Mouse (Mus musculus): ENCODE results near the gene Vmn2r82. TPM values are rescaled to one million over a fixed set of nuclear protein-coding genes. Genes with fewer than 3 reads are reported as not detected.
"Not testable (repeated sequence)": the region's sequence is repeated elsewhere in the genome, so short reads cannot be mapped to it uniquely, and the experiment has no call there.

The Vmn2r82 gene
- not detected in 2 replicates for polyA plus RNA-seq (2015; fragmentation: Nextera tagmentation; extraction: Ambion mirVana)

DNA sequence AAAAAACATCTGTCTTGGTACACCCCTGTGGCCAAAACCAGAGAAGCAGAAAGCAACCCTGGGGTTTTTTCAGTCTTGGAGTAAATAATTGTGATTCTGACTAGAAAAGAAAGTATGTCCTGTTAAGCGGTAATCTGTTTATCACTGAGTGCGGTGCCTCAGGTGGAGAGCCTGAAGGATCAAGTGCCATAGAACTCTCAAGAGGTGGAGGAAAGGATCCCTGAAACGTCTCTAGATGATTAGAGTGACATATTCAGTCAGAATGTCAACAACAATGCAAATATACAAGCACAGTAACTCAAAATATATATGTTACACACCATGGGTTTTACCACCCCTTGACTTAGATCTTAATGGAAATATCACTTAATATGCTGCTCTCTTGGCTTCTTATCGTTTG lies at the start of gene Vmn2r82:
TSS of gene Vmn2r82 (plus strand) at position 301 of the 400 bp plus-strand sequence.
- H3K4me2 ChIP-seq (ENCODE audit: low read depth, low read length); H3K4me1 ChIP-seq (ENCODE audit: control insufficient read depth, insufficient read depth, low read length); H3K36me3 ChIP-seq (ENCODE audit: control insufficient read depth, insufficient read depth, low read length); H3K9ac ChIP-seq (ENCODE audit: low read length); H3K4me3 ChIP-seq (replicated peaks; ENCODE audit: low read length); H3K27me3 ChIP-seq (ENCODE audit: control insufficient read depth, insufficient read depth, low read length); H3K9me3 ChIP-seq (replicated peaks; ENCODE audit: control insufficient read depth, low read length); H3K27ac ChIP-seq (ENCODE audit: low read length); ATAC-seq (ENCODE audit: insufficient read depth, low FRiP score): not testable (repeated sequence)
- WGBS, result 80% methylated on average over 4 of the region's 4 CpGs

DNA sequence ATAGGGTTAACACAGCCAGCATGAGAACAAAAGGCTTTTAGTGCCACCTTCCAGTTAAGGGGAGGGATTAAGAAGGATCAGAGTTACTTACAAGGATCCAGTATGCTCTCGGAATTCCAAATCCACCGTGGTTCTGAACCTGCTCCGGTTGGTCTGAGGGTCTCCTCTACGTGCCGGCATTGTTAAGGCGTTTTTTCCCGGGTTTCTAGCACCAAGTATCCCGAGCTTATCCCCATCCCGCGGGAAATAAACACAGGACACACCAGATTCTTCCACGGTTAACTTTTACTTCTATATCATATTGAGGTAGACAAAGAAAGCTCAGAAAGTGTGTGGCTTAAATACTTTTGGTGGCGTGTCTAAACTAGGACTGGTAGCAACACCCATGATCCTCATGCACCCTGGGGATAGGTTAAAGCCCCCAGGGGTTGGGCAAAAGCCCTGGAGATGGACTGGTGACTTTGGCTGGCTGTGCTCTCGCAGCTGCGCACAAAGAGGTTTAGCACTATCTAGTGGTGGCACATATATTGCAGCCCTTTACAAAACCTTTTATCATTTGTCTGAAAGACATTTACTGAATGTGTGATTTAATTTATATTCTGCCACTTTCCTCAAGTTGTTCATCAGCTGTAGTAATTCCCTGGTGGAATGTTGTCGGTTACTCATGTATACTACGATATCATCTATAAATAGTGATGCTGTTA lies 34.1 kb upstream of the Vmn2r82 start:
- not testable (repeated sequence) for ATAC-seq (ENCODE audit: insufficient read depth, low FRiP score); H3K4me1 ChIP-seq (ENCODE audit: control insufficient read depth, insufficient read depth, low read length); H3K9me3 ChIP-seq (replicated peaks; ENCODE audit: control insufficient read depth, low read length); H3K27ac ChIP-seq (ENCODE audit: low read length); H3K27me3 ChIP-seq (ENCODE audit: control insufficient read depth, insufficient read depth, low read length); H3K36me3 ChIP-seq (ENCODE audit: control insufficient read depth, insufficient read depth, low read length); H3K9ac ChIP-seq (ENCODE audit: low read length)
- WGBS, result 4% methylated on average over 16 of the region's 16 CpGs
- Histone ChIP-seq H3K4me3 (replicated peaks; ENCODE audit: low read length) (peak overlapping the region; percentile 38), H3K4me2 (ENCODE audit: low read depth, low read length) (peak overlapping the region; percentile 43)

DNA sequence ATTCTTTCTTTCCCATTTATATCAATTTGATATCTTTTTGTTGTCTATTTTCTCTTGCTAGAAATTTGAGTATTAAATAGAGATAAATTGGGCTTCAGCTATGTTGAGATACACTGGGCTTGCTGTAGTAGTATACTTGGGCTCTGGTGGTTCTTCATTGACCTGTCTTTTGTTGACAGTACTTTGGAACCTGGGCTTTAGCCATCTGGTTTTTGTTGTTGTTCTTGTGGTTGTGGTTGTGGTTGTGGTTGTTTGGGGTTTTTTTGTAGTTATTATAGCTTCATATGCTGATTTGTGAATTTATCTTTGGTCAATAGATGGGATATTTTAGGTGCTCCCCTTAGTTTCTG lies 33.6 kb upstream of the Vmn2r82 start:
- Histone ChIP-seq H3K4me3 (replicated peaks; ENCODE audit: low read length) (no peak overlapping the region), H3K9ac (ENCODE audit: low read length) (no peak overlapping the region), H3K4me2 (ENCODE audit: low read depth, low read length) (no peak overlapping the region), H3K9me3 (replicated peaks; ENCODE audit: control insufficient read depth, low read length) (no peaks in the 10 kb centered on the region), H3K36me3 (ENCODE audit: control insufficient read depth, insufficient read depth, low read length) (no peaks in the 10 kb centered on the region), H3K27me3 (ENCODE audit: control insufficient read depth, insufficient read depth, low read length) (no peaks in the 10 kb centered on the region), H3K4me1 (ENCODE audit: control insufficient read depth, insufficient read depth, low read length) (no peaks in the 10 kb centered on the region), H3K27ac (ENCODE audit: low read length) (no peak overlapping the region)
- no peak for ATAC-seq (ENCODE audit: insufficient read depth, low FRiP score)

DNA sequence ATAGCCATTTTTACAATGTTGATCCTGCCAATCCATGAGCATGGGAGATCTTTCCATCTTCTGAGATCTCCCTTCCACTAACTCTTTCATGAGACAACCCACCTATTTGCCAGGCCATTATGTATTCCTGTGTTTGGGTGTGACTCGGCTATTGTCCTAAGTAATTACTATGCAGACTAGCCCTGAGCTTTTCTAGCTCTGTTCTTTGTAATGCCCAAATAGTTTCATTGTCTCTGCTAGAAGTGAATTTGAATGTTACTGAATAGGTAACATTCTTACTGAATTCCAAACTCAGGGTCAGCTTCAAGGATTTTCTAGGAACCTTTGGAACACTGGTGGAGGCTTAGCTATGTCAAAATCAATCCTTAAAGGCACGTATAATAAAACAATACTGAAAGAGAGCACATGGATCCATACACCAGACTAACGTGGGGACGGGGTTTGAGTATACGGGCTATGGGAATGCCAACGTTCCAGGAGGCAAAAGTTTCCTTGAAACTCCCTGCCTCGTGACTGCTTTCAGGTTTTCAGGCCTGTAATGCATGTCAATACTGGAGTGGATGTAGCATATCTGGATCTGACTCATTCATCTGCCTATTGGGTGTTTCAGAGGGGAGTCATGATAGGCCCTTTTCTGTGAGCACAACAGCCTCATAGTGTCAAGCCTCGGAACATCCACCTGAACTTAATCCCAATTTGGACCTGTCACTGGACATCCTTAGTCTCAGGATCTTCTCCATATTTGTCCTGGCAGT lies 43.8 kb downstream of the Vmn2r82 start:
- H3K4me2 ChIP-seq (ENCODE audit: low read depth, low read length); H3K4me1 ChIP-seq (ENCODE audit: control insufficient read depth, insufficient read depth, low read length); H3K4me3 ChIP-seq (replicated peaks; ENCODE audit: low read length); H3K9ac ChIP-seq (ENCODE audit: low read length); ATAC-seq (ENCODE audit: insufficient read depth, low FRiP score); H3K27ac ChIP-seq (ENCODE audit: low read length); H3K36me3 ChIP-seq (ENCODE audit: control insufficient read depth, insufficient read depth, low read length); H3K9me3 ChIP-seq (replicated peaks; ENCODE audit: control insufficient read depth, low read length); H3K27me3 ChIP-seq (ENCODE audit: control insufficient read depth, insufficient read depth, low read length): not testable (repeated sequence)
- WGBS, result 83% methylated on average over 8 of the region's 8 CpGs

DNA sequence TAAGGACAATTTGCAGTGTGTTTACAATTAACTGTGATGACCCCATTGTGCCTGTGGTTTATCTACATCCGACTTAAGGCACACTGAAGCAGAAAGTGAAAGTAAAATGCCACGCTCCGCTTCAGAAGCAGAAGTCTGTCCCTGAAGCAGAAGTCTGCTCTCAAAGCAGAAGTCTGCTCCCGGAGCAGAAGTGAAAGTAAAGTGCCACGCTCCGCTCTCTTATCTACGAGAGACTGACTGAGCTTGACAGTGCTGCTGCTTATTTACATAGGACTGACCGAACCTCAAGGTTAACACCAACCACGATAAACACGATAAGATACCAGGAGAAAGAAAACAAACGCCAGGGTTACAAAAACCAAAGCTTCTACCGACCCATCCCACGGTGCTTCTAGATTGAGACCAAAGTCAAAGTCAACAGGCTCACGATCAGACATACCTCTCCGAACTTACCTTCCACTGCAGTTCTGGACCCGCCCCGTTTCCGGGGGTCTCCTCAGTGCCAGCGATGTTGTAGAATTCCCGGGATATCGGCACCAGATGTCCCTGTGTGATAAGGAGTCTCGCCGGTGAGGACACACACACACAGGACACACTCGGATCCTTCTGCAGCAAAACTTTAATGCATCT lies 60.9 kb downstream of the Vmn2r82 start:
- H3K4me2 ChIP-seq (ENCODE audit: low read depth, low read length), result no peak overlapping the region
- no peaks in the 10 kb centered on the region for H3K9me3 ChIP-seq (replicated peaks; ENCODE audit: control insufficient read depth, low read length)
- WGBS, result 78% methylated on average over 24 of the region's 24 CpGs
- no peak overlapping the region for H3K9ac ChIP-seq (ENCODE audit: low read length)
- no peaks in the 10 kb centered on the region for H3K36me3 ChIP-seq (ENCODE audit: control insufficient read depth, insufficient read depth, low read length)
- no peaks in the 10 kb centered on the region for H3K27me3 ChIP-seq (ENCODE audit: control insufficient read depth, insufficient read depth, low read length)
- H3K4me3 ChIP-seq (replicated peaks; ENCODE audit: low read length), result peak overlapping the region; percentile 11; the same call in 1 of the 2 replicates
- H3K27ac ChIP-seq (ENCODE audit: low read length), result no peak overlapping the region
- ATAC-seq (ENCODE audit: insufficient read depth, low FRiP score), result no peak
- H3K4me1 ChIP-seq (ENCODE audit: control insufficient read depth, insufficient read depth, low read length), result no peaks in the 10 kb centered on the region

DNA sequence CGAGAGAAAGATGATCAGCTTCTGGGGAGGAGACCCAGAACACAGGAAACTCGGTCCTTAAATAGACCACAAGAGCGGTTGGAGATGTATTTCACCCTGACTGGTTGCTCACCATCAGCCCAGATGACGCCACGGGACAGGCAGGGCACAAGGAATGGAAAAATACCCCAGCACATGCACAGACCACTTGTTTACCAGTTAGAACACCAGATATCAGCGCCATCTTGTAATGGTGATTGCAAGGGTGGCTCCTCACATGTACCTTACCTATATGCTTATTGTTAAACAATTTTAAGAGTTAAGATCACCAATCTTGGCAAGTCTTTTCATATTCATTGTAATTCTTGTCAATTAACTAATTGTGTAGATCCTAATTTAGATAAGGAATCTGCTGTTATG lies 61.5 kb downstream of the Vmn2r82 start:
- H3K4me2 ChIP-seq (ENCODE audit: low read depth, low read length); H3K9ac ChIP-seq (ENCODE audit: low read length); H3K27ac ChIP-seq (ENCODE audit: low read length); H3K36me3 ChIP-seq (ENCODE audit: control insufficient read depth, insufficient read depth, low read length); H3K4me3 ChIP-seq (replicated peaks; ENCODE audit: low read length); H3K9me3 ChIP-seq (replicated peaks; ENCODE audit: control insufficient read depth, low read length); H3K27me3 ChIP-seq (ENCODE audit: control insufficient read depth, insufficient read depth, low read length); ATAC-seq (ENCODE audit: insufficient read depth, low FRiP score); H3K4me1 ChIP-seq (ENCODE audit: control insufficient read depth, insufficient read depth, low read length): not testable (repeated sequence)
- WGBS, result 88% methylated on average over 6 of the region's 6 CpGs

DNA sequence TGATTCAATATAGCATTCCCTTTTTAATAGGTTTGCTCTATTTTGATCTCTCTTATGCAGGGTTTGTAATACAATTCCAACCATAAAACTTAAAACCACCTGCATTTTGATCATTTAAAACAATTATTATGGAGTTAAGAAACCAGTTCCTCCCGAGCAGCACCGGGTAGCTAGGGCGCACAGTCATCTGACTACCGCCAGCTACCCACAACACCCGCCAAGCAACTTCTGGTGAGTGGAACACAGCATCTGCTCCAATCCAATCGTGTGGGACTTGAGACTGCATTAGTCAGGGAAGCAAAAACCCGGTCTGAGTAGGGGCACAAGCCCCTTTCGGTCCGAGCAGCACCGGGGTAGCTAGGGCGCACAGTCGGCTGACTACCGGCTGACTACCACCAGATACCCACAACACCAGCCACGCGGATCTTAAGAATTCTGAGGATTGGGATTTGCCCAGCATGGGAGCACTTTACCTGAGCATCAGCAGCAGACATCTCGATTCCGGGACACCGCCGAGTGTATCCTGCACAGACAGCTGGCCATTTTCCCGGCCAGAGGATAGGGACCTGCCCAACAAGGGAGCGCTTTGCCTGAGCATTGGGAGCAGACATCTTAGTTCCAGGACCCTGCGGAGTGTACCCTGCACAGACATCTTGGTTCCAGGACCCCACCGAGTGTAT lies 79.0 kb downstream of the Vmn2r82 start:
- not testable (repeated sequence) for H3K4me2 ChIP-seq (ENCODE audit: low read depth, low read length); H3K27me3 ChIP-seq (ENCODE audit: control insufficient read depth, insufficient read depth, low read length); H3K36me3 ChIP-seq (ENCODE audit: control insufficient read depth, insufficient read depth, low read length); H3K4me1 ChIP-seq (ENCODE audit: control insufficient read depth, insufficient read depth, low read length); H3K4me3 ChIP-seq (replicated peaks; ENCODE audit: low read length); H3K9me3 ChIP-seq (replicated peaks; ENCODE audit: control insufficient read depth, low read length); H3K9ac ChIP-seq (ENCODE audit: low read length); H3K27ac ChIP-seq (ENCODE audit: low read length); ATAC-seq (ENCODE audit: insufficient read depth, low FRiP score)
- WGBS, result 88% methylated on average over 23 of the region's 23 CpGs

Measured in stomach, embryonic 16.5 days (tissue).